Mouse (Mus musculus): ENCODE results near the gene L3mbtl3.

The L3mbtl3 gene

DNA sequence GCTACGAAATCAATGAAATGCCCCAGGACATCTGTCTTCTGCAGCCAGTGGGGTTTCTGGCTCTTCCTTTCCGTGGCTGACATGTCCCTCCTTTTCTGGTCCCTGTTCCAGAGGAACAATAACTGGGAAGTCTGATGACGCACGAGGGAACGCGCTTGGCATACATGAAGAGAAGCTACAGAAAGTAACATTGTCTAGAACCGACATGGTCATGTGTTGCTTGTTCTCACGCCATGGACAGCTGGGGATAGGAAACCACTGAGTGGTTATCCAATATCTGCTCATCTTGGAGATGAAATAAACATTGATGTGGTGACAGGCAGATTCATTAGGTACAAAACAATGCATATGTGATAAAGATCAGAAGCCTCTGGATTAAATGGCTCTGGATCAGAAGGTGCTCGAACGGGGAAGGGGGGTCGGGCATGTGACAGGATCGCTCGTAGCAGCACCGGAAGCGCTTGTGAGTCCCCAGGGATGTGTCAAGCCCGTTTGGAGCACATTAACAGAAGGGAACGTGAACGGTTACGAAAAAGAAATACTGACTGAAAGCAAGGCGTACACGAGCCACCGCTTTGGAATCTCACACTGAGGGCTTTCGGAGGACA lies 37.8 kb downstream of the L3mbtl3 start:
- no peak for DNase-seq (ENCODE audit: low spot score)

DNA sequence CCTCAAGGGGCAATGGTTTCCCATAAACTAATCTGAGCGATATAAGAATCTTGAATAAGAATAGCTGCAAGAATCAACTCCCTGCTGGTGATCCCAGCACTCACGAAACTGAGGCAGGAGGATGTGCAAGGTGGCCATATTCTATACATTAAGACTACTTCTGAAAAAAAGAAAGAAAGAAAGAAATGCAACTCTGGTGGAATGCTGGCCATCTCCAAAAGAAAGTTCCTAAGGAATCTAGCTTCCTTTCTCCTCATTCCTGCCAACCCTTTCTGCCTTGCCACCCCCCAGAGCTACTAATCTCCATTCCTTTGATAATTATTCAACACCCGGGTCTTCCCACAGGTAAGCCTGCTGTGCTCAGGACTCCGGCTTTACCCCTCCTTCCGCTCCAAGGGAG lies 41.8 kb downstream of the L3mbtl3 start:
- DNase-seq (ENCODE audit: low spot score) = no peak

DNA sequence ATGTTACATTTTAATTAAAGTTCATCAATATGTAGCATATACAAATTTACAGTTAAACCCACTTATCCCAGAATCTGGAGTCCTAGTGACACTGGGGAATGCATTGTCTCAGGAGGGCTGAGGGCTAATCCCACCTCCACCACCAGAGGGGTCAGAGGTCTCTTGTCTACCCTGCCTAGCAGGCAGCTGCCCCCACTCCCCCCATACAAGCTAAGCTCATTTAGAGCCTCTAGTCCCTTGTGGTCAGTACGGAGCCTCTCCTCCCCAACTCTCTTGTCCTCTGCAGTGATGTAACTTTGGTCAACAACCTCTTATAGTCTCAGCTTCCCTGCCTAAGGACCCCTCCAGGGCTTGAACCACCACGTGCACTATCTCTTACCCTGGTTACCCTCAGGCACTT lies 43.0 kb downstream of the L3mbtl3 start:
- DNase-seq (ENCODE audit: low spot score) = no peak

DNA sequence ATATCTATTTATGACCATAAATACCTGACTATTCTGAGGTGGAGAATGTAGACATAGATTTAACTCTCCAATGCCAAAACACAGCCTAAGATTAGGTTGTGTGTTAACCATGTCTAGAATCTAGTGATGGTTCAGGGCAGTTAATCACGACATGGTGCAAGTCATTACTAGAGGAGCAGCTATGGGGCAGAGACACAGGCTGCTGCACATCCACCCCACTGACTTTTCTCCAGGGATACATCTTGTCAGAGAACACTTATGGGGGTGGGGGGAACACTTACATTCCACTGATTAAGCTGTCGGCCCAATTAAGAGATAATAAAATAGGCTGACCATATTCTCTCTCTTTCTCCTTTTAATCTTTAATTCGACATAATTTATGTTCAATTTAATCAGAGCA lies 46.9 kb downstream of the L3mbtl3 start:
- DNase-seq (ENCODE audit: low spot score) = no peak

DNA sequence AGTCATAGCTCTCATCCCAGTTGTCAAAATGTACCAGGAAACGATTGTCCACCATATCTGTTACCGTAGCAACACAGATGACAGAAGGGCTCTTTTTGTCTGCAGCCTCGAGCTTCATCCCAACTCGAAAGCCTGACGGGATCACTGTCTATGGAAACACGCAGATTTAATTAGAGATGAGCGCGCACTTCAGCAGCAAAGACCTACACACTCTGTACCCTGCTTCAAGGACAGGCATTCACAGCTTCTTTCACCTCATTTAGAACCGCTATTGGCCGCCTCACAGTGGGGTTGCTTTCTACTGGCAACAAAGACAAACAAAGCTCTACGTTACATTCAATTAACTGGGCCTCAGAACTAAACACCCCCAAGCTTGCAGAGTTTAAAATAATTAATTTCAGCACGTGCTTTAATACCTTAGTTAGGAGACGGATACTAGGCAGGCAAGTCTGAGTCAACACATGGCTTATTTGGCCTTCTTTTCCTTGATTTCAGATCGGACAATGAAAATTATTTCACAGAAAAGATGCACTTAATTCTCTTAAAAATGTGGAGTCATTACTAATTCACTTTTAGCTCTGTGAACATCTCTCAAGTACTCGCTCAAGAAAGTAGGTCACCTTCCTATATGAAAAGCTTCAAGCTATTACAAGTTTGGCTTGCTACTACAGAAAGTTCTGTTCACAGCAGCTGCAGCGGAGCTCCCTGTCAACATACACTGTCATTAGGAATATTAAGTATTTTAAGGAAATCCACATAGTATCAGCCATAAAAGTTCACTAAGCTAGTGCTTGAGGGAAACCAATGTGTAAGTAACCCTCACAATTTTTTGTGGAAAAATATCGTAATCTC lies 47.9 kb downstream of the L3mbtl3 start:
- no peak for DNase-seq (ENCODE audit: low spot score)

DNA sequence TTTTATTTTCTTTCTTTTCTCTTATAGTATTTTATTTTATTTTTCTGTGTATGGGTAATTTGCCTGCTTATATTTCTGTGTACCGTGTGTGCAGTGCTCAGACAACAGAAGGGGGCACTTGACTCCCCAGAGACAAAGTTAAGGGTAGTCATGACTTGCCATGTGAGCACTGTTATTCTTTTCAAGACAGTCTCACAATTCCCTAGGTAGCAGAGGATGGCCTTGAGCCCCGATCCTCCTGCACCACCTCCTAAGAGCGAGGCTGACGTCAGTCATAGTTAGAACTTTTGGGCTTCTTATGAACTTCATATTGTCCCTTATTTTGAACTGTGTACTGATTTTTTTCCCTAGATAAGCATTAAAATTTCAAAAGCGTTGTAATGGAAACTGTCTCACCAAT lies 48.5 kb downstream of the L3mbtl3 start:
- DNase-seq (ENCODE audit: low spot score) = no peak

DNA sequence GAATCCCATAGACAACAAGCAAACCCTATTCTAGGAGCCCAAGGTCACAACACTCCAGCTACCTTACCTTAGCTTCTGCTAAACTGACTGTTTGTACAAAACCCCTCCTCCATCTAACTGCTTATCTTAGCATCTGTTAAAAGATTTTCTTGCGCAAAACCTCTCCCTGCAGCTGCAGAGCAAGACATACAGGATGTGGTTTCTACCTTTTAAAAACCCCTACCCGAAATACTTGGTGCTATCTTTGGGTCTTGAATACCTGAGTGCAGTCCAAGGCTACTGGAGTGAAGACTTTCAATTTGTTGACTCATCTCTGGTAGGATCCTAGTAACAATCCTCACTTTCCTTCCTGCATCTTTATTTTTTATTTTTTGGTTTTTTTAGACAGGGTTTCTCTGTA lies 50.5 kb downstream of the L3mbtl3 start:
- no peak for DNase-seq (ENCODE audit: low spot score)

DNA sequence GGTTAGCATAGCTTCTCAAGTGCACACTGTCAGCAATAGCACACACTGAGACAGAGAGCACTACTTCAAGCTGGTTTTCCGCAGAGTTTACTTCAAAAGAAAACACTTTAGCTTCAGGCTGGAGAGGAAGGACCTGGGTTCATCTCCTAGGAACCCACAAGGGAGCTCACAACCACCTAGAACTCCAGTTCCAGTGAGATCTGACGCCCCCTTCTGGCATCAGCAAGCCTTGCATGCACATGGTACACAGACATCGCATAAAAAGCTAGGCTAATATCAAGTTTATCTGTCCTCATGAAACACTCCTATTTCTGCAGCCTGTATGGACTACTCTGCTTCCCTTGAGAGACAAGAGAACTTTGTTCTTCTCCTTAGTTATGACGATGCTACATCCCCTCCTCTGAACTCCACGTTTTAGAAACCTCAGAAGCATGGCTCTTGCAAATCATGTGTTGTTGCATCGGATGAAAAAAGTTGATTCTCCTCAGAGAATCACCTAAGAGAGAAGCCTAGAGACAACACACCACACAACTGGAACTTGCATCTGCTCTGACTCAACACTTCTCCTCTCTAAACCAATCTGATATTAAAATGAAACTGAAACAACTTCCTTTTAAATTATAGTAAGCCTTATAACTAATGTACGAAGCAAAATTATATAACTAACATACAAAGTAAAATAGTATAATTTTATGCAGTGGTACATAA lies 53.3 kb downstream of the L3mbtl3 start:
- no peak for DNase-seq (ENCODE audit: low spot score)

DNA sequence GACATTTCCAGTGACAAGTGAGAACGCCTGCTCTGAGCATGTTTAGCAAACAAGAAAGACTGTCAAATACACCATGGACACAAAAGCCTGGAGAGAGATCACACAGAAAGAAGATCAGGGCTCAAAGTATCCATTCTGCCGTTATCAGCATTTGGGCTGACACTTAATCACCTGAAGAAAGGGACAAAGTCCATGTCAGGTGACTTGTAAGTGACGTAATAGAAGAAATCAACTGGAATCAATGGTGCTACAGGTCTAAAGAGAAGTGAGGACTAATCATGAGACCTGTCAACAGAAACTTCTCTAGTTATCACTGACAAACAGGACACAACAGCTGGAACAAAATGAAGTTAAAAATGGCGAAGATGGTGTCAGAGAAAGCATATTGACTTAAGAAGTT lies 55.1 kb downstream of the L3mbtl3 start:
- no peak for DNase-seq (ENCODE audit: low spot score)

DNA sequence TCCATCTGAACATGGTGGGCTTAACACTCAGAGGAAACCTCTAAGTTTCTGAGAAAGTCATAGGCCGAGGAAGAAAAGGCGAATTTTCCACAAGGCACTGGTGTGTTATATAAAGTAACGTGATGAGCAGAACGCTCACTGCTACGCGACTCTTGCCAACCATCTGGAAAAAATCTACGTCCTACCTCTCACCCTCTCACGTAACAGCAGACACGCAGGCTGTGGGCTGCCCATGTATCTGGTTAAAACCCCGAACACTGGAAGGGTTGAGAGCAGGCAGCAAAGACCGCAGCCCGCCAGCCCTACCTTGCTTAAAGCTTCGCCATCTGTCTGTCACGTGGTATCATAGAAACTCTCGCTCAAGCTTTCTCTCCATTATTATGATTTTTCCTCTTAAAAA lies 61.4 kb downstream of the L3mbtl3 start:
- DNase-seq (ENCODE audit: low spot score) = no peak

DNA sequence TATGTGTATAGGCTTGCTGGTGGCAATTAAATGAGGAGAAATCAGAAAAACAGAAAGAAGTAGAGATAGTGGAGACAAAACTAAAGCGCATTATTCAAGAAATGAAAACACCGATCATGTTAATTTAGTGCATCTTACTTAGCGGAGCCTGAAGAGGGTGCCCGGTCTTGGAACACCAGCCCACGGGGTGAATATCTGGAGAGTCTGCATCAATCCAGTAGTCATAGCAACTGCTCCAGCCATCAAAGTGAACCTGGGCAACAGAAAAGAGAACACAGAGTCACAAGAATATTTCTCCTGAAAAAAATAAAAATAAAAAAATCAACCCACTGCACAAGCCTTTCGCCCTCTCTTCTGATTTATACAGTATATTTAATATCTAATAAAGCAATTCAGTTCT lies 72.3 kb downstream of the L3mbtl3 start:
- no peak for DNase-seq (ENCODE audit: low spot score)

DNA sequence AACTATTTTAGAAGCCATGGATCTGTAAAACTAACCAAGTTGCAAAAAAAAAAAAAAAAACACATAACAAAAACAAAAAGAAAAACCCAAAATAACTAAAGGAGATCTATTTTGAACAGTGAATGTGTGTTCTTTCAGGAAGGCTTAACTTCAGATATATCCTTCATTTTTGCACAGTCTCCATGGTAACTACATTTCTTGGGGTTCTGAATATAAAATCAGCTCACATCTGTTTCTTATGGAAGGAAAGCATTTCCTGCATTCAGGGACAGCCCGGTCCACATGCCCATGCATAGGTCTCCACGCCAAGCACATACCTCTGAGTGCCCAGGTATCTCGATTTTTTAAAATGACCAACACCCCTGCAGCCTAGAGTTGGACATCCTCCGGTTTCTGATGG lies 73.4 kb downstream of the L3mbtl3 start:
- no peak for DNase-seq (ENCODE audit: low spot score)

DNA sequence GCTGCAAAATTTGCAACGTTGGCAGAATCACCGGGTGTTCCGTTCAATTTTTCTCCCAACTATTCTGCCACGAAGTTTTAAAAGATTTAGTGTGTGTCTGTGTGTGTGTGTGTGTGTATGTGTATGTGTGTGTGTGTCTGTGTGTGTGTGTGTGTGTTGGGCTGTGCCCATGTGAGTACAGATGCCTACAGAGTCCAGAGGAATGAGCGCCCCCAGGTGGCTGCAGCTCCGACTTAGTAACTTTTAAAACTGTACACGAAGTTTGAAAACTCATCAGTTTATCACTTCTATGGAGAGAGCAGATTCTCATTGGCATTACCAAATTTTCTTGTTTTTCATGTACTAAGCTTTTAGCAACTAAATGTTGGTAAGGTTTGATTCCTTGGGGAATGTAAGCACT lies 78.1 kb downstream of the L3mbtl3 start:
- DNase-seq (ENCODE audit: low spot score) = no peak

DNA sequence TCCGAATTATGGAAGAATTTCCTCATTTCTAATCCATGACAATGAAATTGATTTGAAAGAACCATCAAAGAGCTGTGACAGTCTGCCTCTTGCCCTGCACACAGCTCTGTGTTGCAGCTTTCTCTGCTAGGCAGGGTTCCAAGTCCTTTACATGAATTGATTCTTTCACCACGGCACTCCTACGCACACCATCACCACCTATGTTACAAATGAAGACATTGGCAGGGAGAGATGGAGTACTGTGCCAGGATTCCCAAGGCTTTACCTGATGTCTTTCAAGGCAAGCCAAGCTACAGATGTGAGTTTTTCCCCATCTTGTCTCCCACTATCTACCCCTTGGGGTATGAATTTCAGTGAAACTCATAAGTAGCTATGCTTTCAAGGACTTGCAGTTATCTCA lies 78.6 kb downstream of the L3mbtl3 start:
- no peak for DNase-seq (ENCODE audit: low spot score)

DNA sequence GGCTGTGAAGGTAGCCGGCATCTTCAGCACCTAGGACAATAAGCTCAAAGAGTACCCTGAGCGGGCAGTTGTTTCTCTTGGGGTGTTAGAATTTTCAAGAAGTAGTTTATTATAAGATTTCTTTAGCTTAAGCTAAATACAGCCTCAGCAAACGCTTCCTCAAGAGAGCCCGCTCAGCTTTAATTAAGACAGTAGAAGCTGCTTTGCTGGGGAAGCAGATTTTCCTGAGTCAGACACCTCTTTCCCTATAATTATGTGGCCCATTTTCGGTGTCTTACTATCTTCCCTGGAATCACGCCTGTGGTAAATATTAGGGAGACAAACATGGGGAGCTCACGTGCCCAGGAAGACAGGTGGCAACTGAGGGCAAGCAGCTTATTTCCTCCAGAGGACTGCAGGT lies 88.6 kb downstream of the L3mbtl3 start:
- no peak for DNase-seq (ENCODE audit: low spot score)

DNA sequence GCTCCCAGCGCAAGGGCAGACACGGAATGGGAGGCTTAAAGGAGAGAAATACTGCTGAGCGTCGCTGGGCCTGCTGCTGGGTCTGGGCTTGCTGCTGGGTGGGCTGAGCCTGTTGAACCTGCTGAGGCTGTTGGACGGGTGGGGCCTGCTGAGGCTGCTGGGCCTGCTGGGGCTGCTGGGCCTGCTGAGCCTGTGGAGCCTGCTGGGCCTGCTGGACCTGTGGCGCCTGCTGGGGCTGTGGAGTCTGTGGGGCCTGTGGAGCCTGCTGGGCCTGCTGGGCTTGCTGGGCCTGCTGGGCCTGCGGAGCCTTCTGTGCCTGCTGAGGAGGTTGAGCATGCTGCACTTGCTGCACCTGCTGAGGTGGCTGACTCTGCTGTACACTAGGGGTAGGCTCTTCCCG lies 95.8 kb downstream of the L3mbtl3 start:
- no peak for DNase-seq (ENCODE audit: low spot score)

DNA sequence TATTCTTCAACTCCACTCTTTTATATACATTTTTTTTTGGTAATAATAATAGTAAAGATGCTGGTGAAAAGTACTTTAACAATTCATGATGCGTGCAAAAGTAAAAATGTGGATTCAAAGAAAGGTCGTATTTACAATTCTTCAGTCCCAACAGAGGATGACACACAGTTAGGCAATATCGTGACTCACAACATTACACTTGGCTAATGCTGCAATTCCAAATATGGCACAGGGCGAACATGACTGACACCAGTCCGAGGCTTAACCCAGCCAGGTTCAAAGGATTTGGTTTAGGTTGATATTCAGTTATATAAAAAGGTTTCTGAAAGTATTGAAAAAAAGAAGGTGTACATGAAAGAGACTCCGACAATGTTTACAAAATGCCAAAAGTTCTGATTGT lies 100.4 kb downstream of the L3mbtl3 start:
- DNase-seq (ENCODE audit: low spot score) = no peak

DNA sequence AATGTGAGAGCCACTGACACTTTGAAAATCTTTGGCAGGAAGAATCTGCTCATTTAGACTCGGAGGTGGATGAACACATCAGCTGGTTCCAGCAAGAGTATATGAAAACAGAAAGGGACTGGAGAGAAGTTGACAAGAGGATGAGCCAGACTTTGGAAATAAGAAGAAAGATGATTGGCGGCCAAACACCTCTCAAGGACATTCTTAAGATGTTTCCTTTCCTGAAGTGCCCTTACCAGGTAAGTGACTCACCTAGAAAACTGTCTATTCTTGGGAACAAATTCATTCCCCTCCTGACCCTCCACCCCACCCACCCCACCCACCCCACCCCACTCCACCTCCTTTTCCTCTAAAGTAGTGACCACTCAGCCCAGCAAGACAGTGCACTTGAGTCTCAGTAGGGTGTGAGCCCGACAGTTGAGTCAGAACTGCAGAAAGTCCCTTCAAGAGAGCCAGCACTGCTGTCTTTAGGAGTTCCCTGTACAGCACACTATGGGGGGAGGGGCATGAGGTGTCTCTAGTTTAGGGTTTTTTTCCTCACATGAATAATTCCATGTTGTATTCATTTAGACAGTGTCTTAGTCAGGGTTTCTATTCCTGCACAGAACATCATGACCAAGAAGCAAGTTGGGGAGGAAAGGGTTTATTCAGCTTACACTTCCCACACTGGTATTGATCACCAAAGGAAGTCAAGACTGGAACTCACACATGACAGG lies 111.9 kb downstream of the L3mbtl3 start:
- DNase-seq (ENCODE audit: low spot score) = no peak

DNA sequence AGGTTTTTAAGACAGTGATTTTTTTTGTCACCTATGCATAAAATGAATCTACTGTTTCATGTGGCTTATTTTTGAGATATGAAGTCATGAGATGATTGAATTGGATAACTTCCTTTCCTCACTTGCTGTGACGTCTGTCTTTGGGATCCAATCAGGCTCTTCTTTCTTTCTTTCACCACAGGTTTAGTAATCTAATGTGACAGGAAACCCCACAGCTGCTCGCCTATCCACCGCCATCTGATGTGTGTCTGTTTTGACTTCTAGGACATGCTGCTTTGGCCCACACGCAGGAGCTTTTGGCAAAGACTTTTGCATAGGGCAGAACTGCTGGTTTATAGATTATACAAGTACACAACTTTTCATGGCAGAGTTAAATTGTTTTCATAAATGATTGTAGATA lies 115.9 kb downstream of the L3mbtl3 start:
- no peak for DNase-seq (ENCODE audit: low spot score)

DNA sequence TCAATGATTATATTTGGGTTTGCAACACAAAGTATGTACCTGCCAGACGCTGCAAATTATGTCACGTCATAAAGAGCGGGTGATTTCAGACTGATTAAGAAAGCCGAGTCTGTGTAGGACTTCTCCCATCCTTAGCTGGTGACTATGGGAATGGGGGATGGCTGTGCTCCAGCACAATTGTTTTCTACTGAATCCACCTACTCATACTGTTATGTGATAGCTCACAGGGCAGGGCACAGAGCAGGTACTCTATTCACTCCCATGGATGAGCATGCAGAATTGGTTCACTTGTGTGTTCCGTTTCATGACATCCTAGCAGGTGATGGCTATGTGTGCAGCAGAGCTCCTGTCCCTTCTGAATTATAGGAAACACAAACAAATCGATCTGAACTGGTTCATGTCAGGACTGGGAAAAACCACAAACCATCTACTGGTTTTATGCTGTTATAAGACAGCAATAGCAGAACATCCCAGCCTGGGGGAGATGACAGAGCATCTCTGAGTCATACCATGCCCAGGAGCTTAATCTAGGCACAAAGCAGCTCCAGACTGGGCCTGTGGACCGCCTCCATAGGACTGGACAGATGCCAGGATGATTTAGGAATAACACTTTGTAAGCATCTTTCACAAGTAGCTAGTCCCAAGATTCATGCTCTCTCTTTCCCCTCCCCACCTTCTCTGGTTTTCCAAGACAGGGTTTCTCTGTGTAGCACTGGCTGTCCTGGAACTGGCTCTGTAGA lies 126.2 kb downstream of the L3mbtl3 start:
- no peak for DNase-seq (ENCODE audit: low spot score)

DNA sequence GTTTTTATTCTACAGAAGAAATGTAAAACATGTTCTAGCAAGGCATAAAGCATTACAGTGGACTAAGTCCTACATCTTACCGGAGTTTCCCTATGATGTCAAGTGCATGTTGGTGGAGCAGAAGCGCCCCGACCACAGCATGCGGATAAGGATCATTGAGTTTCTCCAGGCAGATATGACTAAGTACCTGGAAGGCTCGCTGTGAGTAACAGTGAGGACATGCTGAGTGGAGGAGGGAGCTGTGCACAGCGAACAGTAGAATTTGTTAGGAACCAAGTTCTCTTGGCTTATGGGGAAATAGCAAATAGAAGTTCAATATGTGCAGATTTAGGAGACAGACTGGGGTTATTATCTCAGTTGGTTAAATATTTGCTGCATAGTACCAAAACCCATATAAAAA lies 131.3 kb downstream of the L3mbtl3 start:
- DNase-seq (ENCODE audit: low spot score) = no peak

DNA sequence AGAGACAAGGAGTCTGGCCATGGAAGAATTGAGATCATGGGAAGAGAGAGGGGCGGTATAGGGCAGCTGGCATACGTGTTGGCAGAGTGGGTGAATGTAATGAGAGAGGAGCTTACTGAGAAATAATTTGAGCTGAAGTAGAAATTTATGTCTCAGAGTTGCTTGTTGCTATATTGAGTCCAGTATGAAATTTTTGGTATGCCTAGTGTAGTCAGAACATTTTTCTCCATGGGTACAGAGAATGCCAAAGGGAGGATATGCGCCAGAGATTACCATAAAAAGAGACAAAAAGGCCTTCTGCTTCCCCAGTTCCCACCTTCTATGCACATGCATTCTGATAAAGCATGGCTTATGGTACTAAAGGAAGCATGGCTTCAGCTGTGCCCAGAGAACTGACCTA lies 132.6 kb downstream of the L3mbtl3 start:
- no peak for DNase-seq (ENCODE audit: low spot score)

Measured in urinary bladder, postnatal 14 days (tissue).